Mouse (Mus musculus) forebrain, embryonic 14.5 days (tissue): ENCODE results near the gene Prr18. TPM values are rescaled to one million over a fixed set of nuclear protein-coding genes. Genes with fewer than 3 reads are reported as not detected.
A peak's percentile ranks its signal among the peaks of the same experiment; 100 is the strongest.
"Not testable (repeated sequence)": the region's sequence is repeated elsewhere in the genome, so short reads cannot be mapped to it uniquely, and the experiment has no call there.

ENCODE experiments used
- ATAC-seq: fragments of 200-750 bp; cut with Nextera tagmentation; 2 replicates; pipeline ENCODE4 v1.8.0; 2017; ENCODE audit warnings: mild to moderate bottlenecking, moderate library complexity
- DNase-seq: peaks from one replicate; pipeline ENCODE4 v3.0.0-alpha.2; 2015; ENCODE audit warnings: low spot score
- H3K27ac ChIP-seq: fragments of 300-500 bp; sonication (generic); 2 replicates; pipeline ENCODE4 v1.5.1; 2014; ENCODE audit warnings: low read depth, mild to moderate bottlenecking, control low read depth, low read length, moderate library complexity
- H3K27me3 ChIP-seq: fragments of 300-500 bp; sonication (generic); replicated peaks from 2 replicates; pipeline ENCODE4 v1.6.1; 2014; ENCODE audit warnings: low read length, control low read depth, mixed read lengths; ENCODE audit not compliant: control insufficient read depth, insufficient read depth
- H3K36me3 ChIP-seq: fragments of 300-500 bp; sonication (generic); 2 replicates; pipeline ENCODE4 v1.6.1; 2014; ENCODE audit warnings: low read length, control low read depth; ENCODE audit not compliant: control insufficient read depth, insufficient read depth
- H3K4me1 ChIP-seq: fragments of 300-500 bp; sonication (generic); 2 replicates; pipeline ENCODE4 v1.6.1; 2014; ENCODE audit warnings: antibody characterized with exemption, low read length, control low read depth; ENCODE audit not compliant: control insufficient read depth, insufficient read depth
- H3K4me2 ChIP-seq: fragments of 300-500 bp; sonication (generic); 2 replicates; pipeline ENCODE4 v1.6.1; 2014; ENCODE audit warnings: mild to moderate bottlenecking, control low read depth, low read length
- H3K4me3 ChIP-seq: fragments of 300-500 bp; sonication (generic); 2 replicates; pipeline ENCODE4 v1.5.1; 2014; ENCODE audit warnings: low read depth, low read length, control low read depth
- H3K9ac ChIP-seq: fragments of 300-500 bp; sonication (generic); 2 replicates; pipeline ENCODE4 v1.6.1; 2014; ENCODE audit warnings: mild to moderate bottlenecking, low read length, control low read depth, moderate library complexity
- H3K9me3 ChIP-seq: fragments of 300-500 bp; sonication (generic); replicated peaks from 2 replicates; pipeline ENCODE4 v1.6.1; 2016; ENCODE audit warnings: low read length, control low read depth, mixed read lengths; ENCODE audit not compliant: control insufficient read depth
- WGBS: fragments of 180-500 bp; shearing (Covaris S2); extraction: QIAGEN DNeasy Blood & Tissue Kit; methylation state at CpG from one replicate; pipeline ENCODE4 v1.1.7; 2014; 5-methylcytosine and 5-hydroxymethylcytosine counted together
- polyA plus RNA-seq: library from polyadenylated mRNA; unstranded; fragments of >200 nt; fragmentation: Nextera tagmentation; extraction: Ambion mirVana; gene quantifications from 2 replicates; pipeline ENCODE4 v1.2.1, GENCODE M21; 2014

Gene Prr18
- polyA plus RNA-seq, 1 experiment from 2014 or later: 9.7 TPM

DNA sequence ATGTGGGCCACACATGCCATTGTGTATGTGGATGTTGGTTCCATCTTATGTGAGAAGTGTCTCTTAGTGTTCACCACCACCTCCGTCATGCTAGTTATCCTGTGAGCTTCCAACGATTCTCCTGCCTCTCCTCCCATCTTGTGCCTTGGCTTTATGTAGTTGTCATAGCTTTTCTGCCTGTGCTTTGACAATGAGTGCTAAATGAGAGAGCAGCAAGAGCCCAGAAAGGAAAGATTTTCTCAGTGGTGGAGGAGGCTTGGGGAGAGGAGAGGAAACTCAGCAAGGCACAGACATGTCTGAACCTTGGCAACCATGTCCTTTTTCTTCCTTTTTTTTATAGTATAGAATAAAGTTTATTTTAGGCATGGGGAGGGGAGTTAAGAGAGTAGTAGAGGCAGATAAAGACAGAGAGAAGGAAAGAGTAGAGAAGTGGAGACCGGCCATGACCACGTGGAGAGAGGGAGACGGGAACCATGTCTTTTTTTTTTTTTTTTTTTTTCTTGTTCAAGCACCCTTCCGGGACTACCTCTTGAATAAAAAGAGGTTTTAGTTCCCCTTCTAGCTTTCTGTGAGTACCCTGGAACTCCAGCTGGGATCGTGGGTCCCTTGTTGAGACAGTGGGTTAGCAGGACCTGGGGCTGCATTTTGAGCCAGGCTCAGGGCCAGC, 34.4 kb upstream of the Prr18 start:
- Histone ChIP-seq H3K4me3 (no peak overlapping the region), H3K27ac (no peak overlapping the region), H3K4me2 (no peak overlapping the region), H3K4me1 (no peaks in the 10 kb centered on the region), H3K9me3 (no peaks in the 10 kb centered on the region), H3K36me3 (peaks cover 4% of the 10 kb centered on the region; the same call in 1 of the 2 replicates), H3K9ac (no peak overlapping the region), H3K27me3 (no peaks in the 10 kb centered on the region)
- ATAC-seq (no peak), DNase-seq (no peak)
- WGBS: 77% methylated on average over 7 of the region's 7 CpGs

DNA sequence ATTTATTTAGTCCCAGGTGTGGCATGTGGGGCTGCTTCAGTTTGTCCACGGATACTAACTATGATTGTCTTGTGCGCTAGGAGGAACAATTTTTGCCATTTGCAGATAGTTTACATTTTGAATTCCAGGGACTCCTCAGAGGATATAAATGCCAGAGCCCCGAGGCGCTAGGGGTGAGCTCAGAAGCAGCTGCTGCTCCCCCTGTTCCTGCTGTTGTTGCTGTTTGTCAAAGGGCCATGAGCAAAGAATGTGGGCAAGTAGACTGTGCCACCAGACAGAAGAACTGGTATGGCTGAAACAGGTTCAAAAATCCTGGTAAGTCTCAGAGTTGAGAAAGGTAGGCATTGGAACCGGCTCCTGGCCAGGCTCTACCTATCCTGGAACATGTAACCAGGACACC, 33.6 kb upstream of the Prr18 start:
- no peaks in the 10 kb centered on the region for H3K9me3 ChIP-seq
- H3K36me3 ChIP-seq: no peaks in the 10 kb centered on the region
- WGBS: 76% methylated on average over 5 of the region's 5 CpGs
- H3K4me3 ChIP-seq: no peak overlapping the region
- H3K9ac ChIP-seq: no peak overlapping the region
- ATAC-seq (no peak), DNase-seq (no peak)
- H3K4me2 ChIP-seq: no peak overlapping the region
- no peaks in the 10 kb centered on the region for H3K4me1 ChIP-seq
- H3K27ac ChIP-seq: no peak overlapping the region
- H3K27me3 ChIP-seq: no peaks in the 10 kb centered on the region

DNA sequence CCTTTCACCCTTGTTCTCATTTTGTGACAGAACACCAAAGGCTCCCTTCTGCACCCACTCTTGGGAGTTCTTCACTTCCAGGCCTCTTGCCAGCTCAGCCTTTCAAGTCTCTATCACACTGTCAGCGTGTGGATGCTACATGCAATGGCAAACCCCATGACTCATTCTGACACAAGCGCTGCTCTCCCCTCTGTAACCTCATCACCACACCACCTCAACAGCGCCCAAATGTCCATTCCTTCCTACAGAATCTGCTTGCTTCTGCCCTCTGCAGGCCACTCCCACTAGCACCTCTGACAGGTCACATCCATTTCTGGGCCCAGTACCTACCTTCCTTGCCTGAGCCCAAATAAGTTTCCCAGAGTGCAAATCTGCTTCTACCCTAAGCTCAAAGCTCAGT, 31.5 kb upstream of the Prr18 start:
- Histone ChIP-seq H3K4me1 (no peaks in the 10 kb centered on the region), H3K4me3 (no peak overlapping the region), H3K36me3 (no peaks in the 10 kb centered on the region), H3K9ac (no peak overlapping the region), H3K4me2 (no peak overlapping the region), H3K9me3 (no peaks in the 10 kb centered on the region), H3K27ac (no peak overlapping the region), H3K27me3 (no peaks in the 10 kb centered on the region)
- ATAC-seq: no peak
- DNase-seq: no peak
- 35% methylated on average over 3 of the region's 3 CpGs for WGBS

DNA sequence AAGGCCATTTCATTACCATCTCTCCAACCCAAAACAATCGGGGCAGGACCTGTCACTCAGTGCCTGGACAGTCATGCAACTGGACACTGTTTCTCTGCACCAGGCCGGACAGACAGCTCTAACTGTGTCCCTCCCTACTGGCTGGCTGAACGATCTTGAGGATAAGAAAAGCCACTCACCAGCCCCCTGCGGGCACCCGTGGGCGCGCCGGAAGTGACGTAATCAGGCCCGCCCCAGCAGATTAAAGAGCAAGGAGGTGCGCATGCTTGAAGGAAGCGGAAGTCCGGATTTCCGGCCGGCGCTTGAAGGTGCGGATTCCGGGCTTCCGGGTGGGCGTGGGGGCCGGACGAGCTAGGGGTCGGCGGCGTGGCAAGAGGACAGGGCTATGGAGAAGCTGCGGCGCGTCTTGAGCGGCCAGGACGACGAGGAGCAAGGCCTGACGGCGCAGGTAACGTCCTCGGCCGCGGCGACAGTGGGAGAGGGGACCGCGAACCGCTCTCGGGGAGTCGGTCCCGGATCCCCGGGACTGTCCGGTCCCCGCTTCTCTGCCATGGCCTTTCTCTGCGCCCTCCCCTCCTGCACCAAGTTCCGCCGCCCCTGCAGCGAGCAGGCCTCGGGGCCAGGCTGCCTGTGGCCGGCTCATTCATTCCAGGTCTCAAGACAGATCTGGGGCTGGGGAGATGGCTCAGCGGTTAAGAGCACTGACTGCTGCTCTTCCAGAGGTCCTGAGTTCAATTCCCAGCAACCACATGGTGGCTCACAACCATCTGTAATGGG, 26.2 kb upstream of the Prr18 start, which contains the start of gene Sft2d1:
Sft2d1 (plus strand) TSS at position 265 of the 777 bp plus-strand sequence.
- peak within 1 kb of the TSS; percentile 70; the same call in 1 of the 2 replicates for H3K27ac ChIP-seq
- peaks cover 10% of the 10 kb centered on the region for H3K4me1 ChIP-seq
- H3K4me3 ChIP-seq: peak within 1 kb of the TSS; percentile 83
- no peaks in the 10 kb centered on the region for H3K27me3 ChIP-seq
- H3K36me3 ChIP-seq: no peaks in the 10 kb centered on the region
- peak within 1 kb of the TSS; percentile 79 for H3K9ac ChIP-seq
- no peaks in the 10 kb centered on the region for H3K9me3 ChIP-seq
- ATAC-seq (peak; percentile 97), DNase-seq (peak; percentile 98)
- 0% methylated on average over 49 of the region's 54 CpGs for WGBS
- peak within 1 kb of the TSS; percentile 71 for H3K4me2 ChIP-seq

DNA sequence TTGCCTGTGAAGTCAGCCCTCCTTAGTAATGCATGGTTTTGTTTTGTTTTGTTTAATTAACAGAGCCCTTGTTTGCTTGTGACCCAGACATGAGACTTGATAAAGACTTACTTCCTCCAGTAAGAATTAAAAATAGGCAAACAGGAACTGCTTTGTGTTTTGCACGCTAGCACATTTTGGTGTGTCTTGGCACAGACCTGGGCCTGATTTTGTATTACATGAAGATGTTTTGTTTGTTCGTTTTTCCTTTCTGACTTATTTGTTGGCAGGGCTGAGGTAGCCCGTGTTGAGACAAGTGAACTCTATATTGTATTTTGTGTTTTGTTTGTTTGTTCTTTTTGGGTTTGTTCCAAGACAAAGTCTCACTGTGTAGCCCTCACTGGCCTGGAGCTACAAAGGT, 25.5 kb upstream of the Prr18 start:
- WGBS: 61% methylated on average over 3 of the region's 3 CpGs
- Histone ChIP-seq H3K9me3 (no peaks in the 10 kb centered on the region), H3K36me3 (no peaks in the 10 kb centered on the region), H3K4me1 (peaks cover 10% of the 10 kb centered on the region), H3K9ac (peak overlapping the region; percentile 79), H3K4me3 (peak overlapping the region; percentile 83), H3K27me3 (no peaks in the 10 kb centered on the region), H3K27ac (no peak overlapping the region), H3K4me2 (peak overlapping the region; percentile 71)
- no peak for DNase-seq
- ATAC-seq: no peak

DNA sequence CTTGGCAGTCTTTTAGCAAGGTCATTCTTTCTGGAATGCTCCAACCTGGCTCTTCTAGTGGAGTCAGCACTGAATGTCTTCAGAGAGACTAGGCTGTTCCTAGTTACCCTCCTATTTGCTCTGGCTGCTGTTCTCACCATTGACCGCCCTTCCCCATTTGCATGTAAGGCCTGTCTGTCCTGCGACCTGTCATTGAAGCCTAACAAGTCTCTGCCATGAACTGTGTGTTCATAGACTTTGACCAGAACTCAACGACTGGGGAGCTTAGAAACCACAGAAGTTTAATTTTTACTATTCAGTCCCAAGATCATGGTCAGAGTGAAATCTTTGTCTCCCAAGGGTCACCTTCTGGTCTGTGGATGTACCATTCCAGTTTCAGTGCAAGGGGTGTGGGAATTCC, 23.3 kb upstream of the Prr18 start:
- no peak overlapping the region for H3K27ac ChIP-seq
- no peaks in the 10 kb centered on the region for H3K27me3 ChIP-seq
- H3K9me3 ChIP-seq: no peaks in the 10 kb centered on the region
- DNase-seq (no peak), ATAC-seq (no peak)
- WGBS: 90% methylated on average over 3 of the region's 3 CpGs
- H3K36me3 ChIP-seq: no peaks in the 10 kb centered on the region
- peaks cover 10% of the 10 kb centered on the region for H3K4me1 ChIP-seq
- no peak overlapping the region for H3K9ac ChIP-seq
- H3K4me2 ChIP-seq: no peak overlapping the region
- no peak overlapping the region for H3K4me3 ChIP-seq

DNA sequence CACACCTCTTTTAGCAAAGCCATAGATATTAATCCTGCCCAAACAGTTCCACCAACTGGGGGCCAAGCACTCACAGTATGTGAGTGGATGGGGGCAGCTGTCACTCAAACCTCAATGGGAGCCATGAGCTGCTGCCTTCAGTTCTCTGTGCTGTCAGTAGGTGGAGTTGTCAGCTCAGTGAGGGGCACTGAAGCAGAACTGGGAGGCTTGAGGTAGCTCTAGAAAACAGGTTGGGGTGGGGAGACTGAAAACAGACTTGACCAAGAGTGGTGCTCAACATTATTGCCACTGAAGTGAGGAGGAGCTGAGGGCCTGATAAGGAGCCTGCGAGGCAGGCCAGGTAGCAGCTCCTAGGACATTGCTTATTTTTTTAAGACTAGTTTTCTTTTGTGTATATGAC, 21.0 kb upstream of the Prr18 start:
- Histone ChIP-seq H3K27me3 (no peaks in the 10 kb centered on the region), H3K9me3 (no peaks in the 10 kb centered on the region), H3K27ac (no peak overlapping the region), H3K4me1 (peaks cover 10% of the 10 kb centered on the region), H3K4me3 (no peak overlapping the region), H3K4me2 (no peak overlapping the region), H3K36me3 (peaks cover 4% of the 10 kb centered on the region; the same call in 1 of the 2 replicates), H3K9ac (no peak overlapping the region)
- WGBS: 88% methylated on average over 1 of the region's 1 CpGs
- peak; percentile 28 for DNase-seq
- ATAC-seq: 0 out of 2 replicates have a peak, but pooled peaks have one; percentile 26

DNA sequence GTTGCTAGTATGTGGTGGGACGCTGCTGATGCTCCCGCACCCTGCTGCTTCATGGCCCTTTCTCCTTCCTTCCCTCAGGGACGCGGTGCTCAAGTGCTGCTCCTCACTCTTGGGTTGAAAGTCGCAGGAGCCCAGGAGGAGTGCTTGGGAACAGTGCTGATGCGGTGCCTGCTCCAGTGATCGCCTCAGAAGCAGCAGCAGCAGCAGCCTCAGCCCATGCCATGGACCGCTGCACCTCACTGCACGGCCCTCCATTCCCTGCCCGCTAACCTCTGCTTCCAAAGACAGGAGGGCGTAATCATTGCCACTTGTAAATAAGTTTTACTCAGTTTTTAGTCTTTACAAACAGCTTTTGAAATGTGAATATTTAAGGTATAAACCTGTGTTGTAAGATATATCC, 10.4 kb upstream of the Prr18 start:
- peaks cover 23% of the 10 kb centered on the region for H3K36me3 ChIP-seq
- not testable (repeated sequence) for H3K4me3 ChIP-seq, H3K4me1 ChIP-seq, H3K9ac ChIP-seq, ATAC-seq, H3K4me2 ChIP-seq, H3K9me3 ChIP-seq, DNase-seq, H3K27ac ChIP-seq, H3K27me3 ChIP-seq
- WGBS: 81% methylated on average over 9 of the region's 11 CpGs
